Mouse (Mus musculus): Measurements from ENCODE around the gene Cacna1h.

DNA sequence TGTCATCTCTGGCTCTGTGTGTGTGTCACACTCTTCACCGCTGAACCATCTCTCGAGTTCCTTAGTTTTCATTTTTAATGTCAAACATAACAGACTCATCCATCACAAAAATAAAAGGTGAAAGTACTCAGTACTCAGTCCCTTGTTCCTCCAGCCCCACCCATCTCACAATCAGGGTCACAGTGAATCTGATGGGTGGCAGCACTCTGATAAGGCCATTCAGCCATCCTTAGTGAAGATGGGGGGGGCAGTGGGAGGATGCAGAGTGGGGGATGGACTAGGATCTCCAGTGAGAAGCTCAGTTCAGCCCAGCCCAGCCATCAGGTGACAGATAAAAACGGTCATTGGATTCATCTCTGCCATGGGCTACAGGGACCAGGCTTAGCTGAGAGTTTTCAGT lies 64.6 kb downstream of the Cacna1h start, which contains the start of gene Tpsg1:
- no peak for TF ChIP-seq CTCF (IDR thresholded peaks at IDR 0.05; ENCODE audit: low read depth)
- no peak for TF ChIP-seq EP300 (IDR thresholded peaks at IDR 0.05; ENCODE audit: low read depth)
